Mouse (Mus musculus) T-helper 2 cell (primary cell): ENCODE data around the gene 1700001F09Rik.
"Not testable (repeated sequence)": the region's sequence is repeated elsewhere in the genome, so short reads cannot be mapped to it uniquely, and the experiment has no call there.

ENCODE experiments used
- in situ Hi-C: fragments of 300-600 bp; cut with MboI, MseI; formaldehyde crosslinking; loops from one replicate; pipeline ENCODE4 v1.15.1; 2025; ENCODE audit warnings: high pct_unique_total_duplicates

1700001F09Rik gene

DNA sequence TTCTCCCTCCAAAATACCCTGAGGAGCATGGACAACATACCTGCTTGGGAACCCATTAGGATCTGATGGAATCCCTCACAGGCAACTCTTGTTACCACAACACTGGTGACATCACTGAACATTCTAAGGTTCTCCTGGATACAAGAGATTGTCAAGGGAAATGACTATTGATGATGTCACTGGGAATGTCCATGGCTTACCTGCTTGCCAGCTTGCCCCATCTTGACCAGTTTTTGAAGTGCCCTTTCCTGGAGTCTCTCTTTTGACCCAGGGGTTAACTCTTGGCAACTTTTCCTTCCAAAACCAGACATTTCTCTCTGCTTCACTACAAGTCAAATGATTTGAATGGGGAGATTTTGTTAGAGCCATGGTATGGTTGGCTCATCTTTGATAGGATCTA, at the start of gene 1700001F09Rik:
Gene 1700001F09Rik (minus strand): TSS at position 101 of the 400 bp plus-strand sequence.
- in situ Hi-C loops, result loop anchor here (10.0 kb wide), 2 partner anchors 257 to 553 kb away; partner anchors contain the start of genes Gm10375 and Gm10377

DNA sequence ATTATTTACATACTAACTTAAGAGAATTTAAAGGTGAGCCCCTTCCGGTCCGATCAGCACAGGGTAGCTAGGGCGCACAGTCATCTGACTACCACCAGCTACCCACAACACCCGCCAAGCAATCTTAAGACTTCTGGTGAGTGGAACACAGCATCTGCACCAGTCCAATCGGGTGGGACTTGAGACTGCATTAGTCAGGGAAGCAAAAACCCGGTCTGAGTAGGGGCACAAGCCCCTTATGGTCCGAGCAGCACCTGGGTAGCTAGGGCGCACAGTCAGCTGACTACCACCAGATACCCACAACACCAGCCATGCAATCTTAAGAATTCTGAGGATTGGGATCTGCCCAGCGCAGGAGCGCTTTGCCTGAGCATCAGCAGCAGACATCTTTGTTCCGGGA, 14.1 kb upstream of the 1700001F09Rik start:
- in situ Hi-C loops, result not testable (repeated sequence)

DNA sequence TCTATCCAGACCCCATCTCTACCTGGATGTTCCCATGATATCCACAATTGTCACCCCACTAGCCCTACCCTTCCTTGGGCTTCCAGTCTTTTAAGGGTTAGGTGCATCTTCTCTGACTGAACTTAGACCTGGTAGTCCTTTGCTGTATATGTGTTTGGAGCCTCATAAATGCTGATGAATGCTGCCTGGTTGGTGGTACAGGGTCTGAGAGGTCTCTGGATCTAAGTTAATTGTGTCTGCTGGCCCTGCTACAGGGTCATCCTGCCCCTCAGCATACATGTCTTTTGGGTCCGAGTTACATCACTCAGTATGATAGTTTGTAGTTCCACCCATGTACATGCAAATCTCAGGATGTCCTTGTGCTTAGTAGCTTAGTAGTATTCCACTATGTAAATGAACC, 11.6 kb upstream of the 1700001F09Rik start:
- in situ Hi-C loops, result loop anchor here (5.0 to 10.0 kb wide), 5 partner anchors 56 to 967 kb away; partner anchors contain the start of genes Gm8138 and Gm9732

DNA sequence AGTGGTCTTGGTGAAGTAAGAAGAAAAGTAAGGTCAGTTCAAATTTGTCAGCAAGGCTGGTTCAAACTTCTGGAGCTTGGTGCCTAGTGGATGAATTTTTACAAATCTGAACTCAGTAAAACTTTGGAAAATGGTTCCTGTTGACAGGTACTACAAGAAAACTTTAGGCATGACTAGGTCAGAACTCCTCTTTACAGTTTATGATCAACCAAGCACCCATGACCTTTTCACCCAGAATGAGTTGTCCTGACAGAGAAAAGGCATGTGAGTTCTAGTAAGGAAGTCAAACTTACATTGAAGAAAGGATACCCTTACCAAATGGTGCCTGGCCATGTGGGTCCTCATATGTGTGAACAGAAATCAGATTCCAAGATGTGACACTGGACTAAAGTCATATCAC, 9.9 kb upstream of the 1700001F09Rik start:
- in situ Hi-C loops, result loop anchor here (5.0 to 10.0 kb wide), 5 partner anchors 57 to 965 kb away; partner anchors contain the start of genes Gm8138 and Gm9732

DNA sequence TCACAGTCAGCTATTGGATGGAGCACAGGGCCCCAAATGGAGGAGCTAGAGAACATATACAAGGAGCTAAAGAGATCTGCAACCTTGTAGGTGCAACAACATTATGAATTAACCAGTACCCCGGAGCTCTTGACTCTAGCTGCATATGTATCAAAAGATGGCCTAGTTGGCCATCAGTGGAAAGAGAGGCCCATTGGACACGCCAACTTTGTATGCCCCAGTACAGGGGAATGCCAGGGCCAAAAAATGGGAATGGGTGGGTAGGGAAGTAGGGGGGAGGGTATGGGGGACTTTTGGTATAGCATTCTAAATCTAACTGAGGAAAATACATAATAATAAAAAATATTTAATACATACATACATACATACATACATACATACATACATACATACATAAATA, 5.3 kb upstream of the 1700001F09Rik start:
- in situ Hi-C loops, result loop anchor here (5.0 to 10.0 kb wide), 4 partner anchors 62 to 1306 kb away; partner anchors contain the start of genes Gm8138 and Gm9732

DNA sequence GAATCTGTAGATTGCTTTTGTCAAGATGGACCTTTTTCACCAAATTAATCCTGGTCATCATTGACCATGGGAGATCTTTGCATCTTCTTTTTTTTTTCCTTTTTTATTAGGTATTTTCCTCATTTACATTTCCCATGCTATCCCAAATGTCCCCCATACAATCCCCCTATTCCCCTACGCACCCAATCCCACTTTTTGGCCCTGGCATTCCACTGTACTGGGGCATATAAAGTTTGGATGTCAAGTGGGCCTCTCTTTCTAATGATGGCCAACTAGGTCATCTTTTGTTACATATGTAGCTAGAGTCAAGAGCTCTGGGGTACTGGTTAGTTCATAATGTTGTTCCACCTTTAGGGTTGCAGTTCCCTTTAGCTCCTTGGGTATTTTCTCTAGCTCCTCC, 10.0 kb downstream of the 1700001F09Rik start:
- in situ Hi-C loops, result loop anchor here (5.0 to 10.0 kb wide), 4 partner anchors 247 to 1573 kb away; no protein-coding TSS in a partner anchor

DNA sequence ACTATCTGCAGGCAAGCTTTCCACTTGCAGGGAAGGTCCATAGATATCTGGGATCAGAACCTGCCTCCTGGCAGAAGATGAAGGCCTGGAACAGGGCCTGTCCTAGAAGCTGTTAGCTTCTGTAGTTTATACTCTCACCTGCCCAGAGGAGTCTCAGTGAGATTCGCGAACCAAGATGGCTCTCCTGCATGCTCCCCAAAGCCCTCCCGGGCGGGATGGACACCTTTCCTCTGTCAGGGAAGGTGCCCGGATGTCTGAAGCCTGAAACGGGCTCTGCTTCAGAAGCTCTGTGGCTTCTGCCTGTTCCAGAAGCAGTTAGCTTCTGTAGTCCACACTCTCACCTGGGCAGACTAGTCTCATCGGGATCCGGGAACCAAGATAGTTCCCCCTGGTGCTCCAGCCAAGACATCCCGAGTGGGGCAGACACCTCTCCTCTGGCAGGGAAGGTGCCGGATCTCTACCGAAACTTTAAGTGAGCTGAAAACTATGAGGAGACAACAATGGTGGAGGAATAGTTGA, 16.2 kb downstream of the 1700001F09Rik start:
- in situ Hi-C loops, result loop anchor here (5.0 to 10.0 kb wide), 5 partner anchors 253 to 1859 kb away; no protein-coding TSS in a partner anchor

DNA sequence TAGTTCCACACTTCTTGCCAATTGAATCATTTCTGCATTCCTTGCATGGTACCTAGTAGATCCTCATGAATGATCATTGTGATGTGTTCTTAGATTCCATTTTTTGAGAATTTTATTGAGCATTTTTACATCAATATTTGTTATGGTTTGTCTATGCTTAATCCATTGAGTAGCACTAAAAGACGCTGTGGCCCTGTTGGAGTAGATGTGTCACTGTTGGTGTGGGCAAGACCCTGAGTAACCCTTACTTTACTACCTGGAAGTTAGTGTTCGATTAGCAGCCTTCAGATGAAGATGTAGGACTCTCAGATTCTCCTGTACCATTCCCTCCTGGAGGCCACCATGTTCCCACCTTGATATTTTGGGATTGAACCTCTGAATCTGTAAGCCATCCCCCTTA, 19.0 kb downstream of the 1700001F09Rik start:
- in situ Hi-C loops, result loop anchor here (5.0 kb wide), 1 partner anchor 1356 kb away; no protein-coding TSS in a partner anchor

DNA sequence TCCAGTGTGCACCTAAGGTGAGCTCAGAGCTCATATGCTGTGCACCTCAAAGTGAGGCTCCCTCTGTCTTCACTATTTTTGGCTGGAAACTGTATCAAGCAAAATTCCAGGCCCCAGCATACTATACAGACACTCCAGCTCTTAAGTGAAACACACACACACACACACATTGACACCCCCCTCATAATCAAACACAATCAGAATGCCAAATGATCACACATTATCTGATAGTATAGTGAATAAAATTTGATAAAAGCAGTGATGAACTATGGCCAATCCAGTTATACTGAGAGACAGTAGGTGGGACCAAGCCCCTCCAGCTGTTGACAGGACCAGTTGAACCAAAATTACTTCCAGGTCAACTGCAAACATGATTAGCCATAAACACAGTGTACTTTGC, 28.1 kb downstream of the 1700001F09Rik start:
- in situ Hi-C loops, result not testable (repeated sequence)

DNA sequence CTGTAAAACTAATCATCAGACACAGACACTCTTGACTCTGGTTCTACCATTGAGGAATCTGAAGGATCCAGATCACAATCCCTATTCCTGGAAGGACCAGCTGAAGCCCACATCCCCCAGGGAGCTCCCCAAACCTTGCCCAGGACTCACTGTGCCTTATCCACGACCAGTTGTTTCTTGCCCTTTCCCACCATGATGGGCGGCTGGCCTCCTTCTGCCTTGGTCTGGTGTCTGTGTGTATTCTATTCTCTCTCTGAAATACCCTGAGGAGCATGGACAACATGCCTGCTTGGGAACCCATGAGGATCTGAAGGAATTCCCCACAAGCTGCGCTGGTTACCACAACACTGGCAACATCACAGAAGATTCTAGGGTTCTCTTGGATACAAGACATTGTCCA, 54.1 kb downstream of the 1700001F09Rik start, which contains the start of gene Gm8127:
Gene Gm8127 (minus strand): TSS at position 330 of the 400 bp plus-strand sequence.
- in situ Hi-C loops, result not testable (repeated sequence)
